Mouse (Mus musculus) inflammation-experienced regulatory T-cells, adult 6 months (primary cell): ENCODE data around the gene Zfp579. TPM values are rescaled to one million over a fixed set of nuclear protein-coding genes. Genes with fewer than 3 reads are reported as not detected.
A peak's percentile ranks its signal among the peaks of the same experiment; 100 is the strongest.
"Not testable (repeated sequence)": the region's sequence is repeated elsewhere in the genome, so short reads cannot be mapped to it uniquely, and the experiment has no call there.

Source experiments
- ATAC-seq: one replicate; pipeline ENCODE4 v1.8.0; 2017
- polyA plus RNA-seq, 3 experiments: library from polyadenylated mRNA; unstranded; fragments of 100-300 nt; shearing (Covaris generic); gene quantifications; one replicate each; pipeline ENCODE4 v1.2.1; 2017

The Zfp579 gene
- polyA plus RNA-seq, 3 experiments from 2014 or later, result 4.3 to 6.0 (median 5.1) TPM

GRCm38 (mm10) chr7:5015118-5016001, 19.4 kb upstream of the Zfp579 start, which contains the start of gene Gm44973:
TSS of gene Gm44973 (plus strand) at chr7:5015496.
- ATAC-seq, result peak; percentile 78

GRCm38 (mm10) chr7:5014251-5015117, 18.5 kb upstream of the Zfp579 start, which contains the start of the genes Zfp524 and Fiz1:
TSS of gene Zfp524 (plus strand) at chr7:5014415.
TSS of gene Fiz1 (minus strand) at chr7:5014697.
- ATAC-seq, result peak; percentile 74

- no peak for ATAC-seq
These were observed 16.9 kb upstream of the Zfp579 start for GRCm38 (mm10) chr7:5012681-5013513.

GRCm38 (mm10) chr7:5008229-5008628, 12.3 kb upstream of the Zfp579 start:
- no peak for ATAC-seq

- ATAC-seq, result not testable (repeated sequence)
These were observed 6.9 kb upstream of the Zfp579 start for GRCm38 (mm10) chr7:5002876-5003275.

GRCm38 (mm10) chr7:4999876-5000275, 3.9 kb upstream of the Zfp579 start:
- peak; percentile 47 for ATAC-seq

- ATAC-seq, result no peak
These were observed 976 bp upstream of the Zfp579 start for GRCm38 (mm10) chr7:4996934-4997333.

GRCm38 (mm10) chr7:4995268-4996002, 523 bp downstream of the Zfp579 start:
- peak; percentile 33 for ATAC-seq

- ATAC-seq, result no peak
These were observed 1.8 kb downstream of the Zfp579 start for GRCm38 (mm10) chr7:4993999-4994788.

GRCm38 (mm10) chr7:4993347-4993998, 2.5 kb downstream of the Zfp579 start:
- ATAC-seq, result no peak

- ATAC-seq, result no peak
These were observed 7.7 kb downstream of the Zfp579 start for GRCm38 (mm10) chr7:4988250-4988649.

GRCm38 (mm10) chr7:4976832-4977231, 19.1 kb downstream of the Zfp579 start:
- no peak for ATAC-seq

- no peak for ATAC-seq
These were observed 20.5 kb downstream of the Zfp579 start for GRCm38 (mm10) chr7:4975455-4975854.

GRCm38 (mm10) chr7:4972321-4973047, 23.5 kb downstream of the Zfp579 start:
- ATAC-seq, result no peak

GRCm38 (mm10) chr7:4971710-4972109, 24.2 kb downstream of the Zfp579 start:
- no peak for ATAC-seq

GRCm38 (mm10) chr7:4971068-4971467, 24.9 kb downstream of the Zfp579 start, which contains the start of gene Sbk3:
TSS of gene Sbk3 (minus strand) at chr7:4971168.
- ATAC-seq, result no peak

- ATAC-seq, result no peak
These were observed 31.0 kb downstream of the Zfp579 start for GRCm38 (mm10) chr7:4964988-4965387.

GRCm38 (mm10) chr7:4964272-4964671, 31.7 kb downstream of the Zfp579 start, which contains the start of gene Sbk2:
TSS of gene Sbk2 (minus strand) at chr7:4964406.
- ATAC-seq, result peak; percentile 88

- no peak for ATAC-seq
These were observed 32.4 kb downstream of the Zfp579 start for GRCm38 (mm10) chr7:4963527-4963926.
